Mouse (Mus musculus) kidney, embryonic 15.5 days (tissue): Measurements from ENCODE around the gene Tfap4. TPM values are rescaled to one million over a fixed set of nuclear protein-coding genes. Genes with fewer than 3 reads are reported as not detected.

Experiments used
- ATAC-seq: fragments of 200-750 bp; cut with Nextera tagmentation; replicated peaks from 2 replicates; pipeline ENCODE4 v1.8.0; 2017; ENCODE audit warnings: moderate TSS enrichment; ENCODE audit not compliant: low FRiP score
- H3K27ac ChIP-seq: fragments of 300-500 bp; sonication (generic); 2 replicates; pipeline ENCODE4 v1.5.1; 2015; ENCODE audit warnings: mild to moderate bottlenecking, inconsistent platforms
- H3K27me3 ChIP-seq: fragments of 300-500 bp; sonication (generic); 2 replicates; pipeline ENCODE4 v1.6.1; 2015; ENCODE audit warnings: inconsistent platforms
- H3K36me3 ChIP-seq: fragments of 300-500 bp; sonication (generic); 2 replicates; pipeline ENCODE4 v1.6.1; 2015; ENCODE audit warnings: inconsistent platforms
- H3K4me1 ChIP-seq: fragments of 300-500 bp; sonication (generic); 2 replicates; pipeline ENCODE4 v1.6.1; 2015; ENCODE audit warnings: inconsistent platforms
- H3K4me2 ChIP-seq: fragments of 300-500 bp; sonication (generic); 2 replicates; pipeline ENCODE4 v1.6.1; 2015; ENCODE audit warnings: moderate library complexity, mild to moderate bottlenecking, inconsistent platforms
- H3K4me3 ChIP-seq: fragments of 300-500 bp; sonication (generic); replicated peaks from 2 replicates; pipeline ENCODE4 v1.5.1; 2015; ENCODE audit warnings: mild to moderate bottlenecking, inconsistent platforms
- H3K9ac ChIP-seq: fragments of 300-500 bp; sonication (generic); 2 replicates; pipeline ENCODE4 v1.6.1; 2015; ENCODE audit warnings: mild to moderate bottlenecking, inconsistent platforms
- H3K9me3 ChIP-seq: fragments of 300-500 bp; sonication (generic); replicated peaks from 2 replicates; pipeline ENCODE4 v1.6.1; 2016; ENCODE audit warnings: inconsistent platforms
- whole genome bisulfite sequencing: fragments of 180-500 bp; shearing (Covaris S2); methylation state at CpG from one replicate; pipeline ENCODE4 v1.1.7; 2015; ENCODE audit warnings: mixed read lengths; 5-methylcytosine and 5-hydroxymethylcytosine counted together
- polyA plus RNA-seq: library from polyadenylated mRNA; unstranded; fragments of >200 nt; fragmentation: Nextera tagmentation; extraction: Ambion mirVana; gene quantifications from 2 replicates; pipeline ENCODE4 v1.2.1, GENCODE M21; 2015

Tfap4 gene
- polyA plus RNA-seq, 1 experiment from 2014 or later = 24.6 TPM

- Histone ChIP-seq H3K36me3 (no peaks in the 10 kb centered on the region), H3K9ac (no peak overlapping the region), H3K27me3 (no peaks in the 10 kb centered on the region), H3K9me3 (no peaks in the 10 kb centered on the region), H3K4me1 (no peaks in the 10 kb centered on the region), H3K4me2 (no peak overlapping the region), H3K27ac (no peak overlapping the region), H3K4me3 (no peak overlapping the region)
- WGBS = 74% methylated on average over 3 of the region's 3 CpGs
- ATAC-seq = no peak
Measured at GRCm38 (mm10) chr16:4506181-4506580, 53.5 kb downstream of the Tfap4 start.

- Histone ChIP-seq H3K9ac (no peak overlapping the region), H3K36me3 (no peaks in the 10 kb centered on the region), H3K4me1 (no peaks in the 10 kb centered on the region; the same call in 1 of the 2 replicates), H3K27me3 (no peaks in the 10 kb centered on the region), H3K4me2 (no peak overlapping the region), H3K4me3 (no peak overlapping the region), H3K27ac (no peak overlapping the region), H3K9me3 (no peaks in the 10 kb centered on the region)
- no peak for ATAC-seq
- 93% methylated on average over 1 of the region's 1 CpGs for WGBS
Measured at GRCm38 (mm10) chr16:4503495-4503894, 56.2 kb downstream of the Tfap4 start.

DNA sequence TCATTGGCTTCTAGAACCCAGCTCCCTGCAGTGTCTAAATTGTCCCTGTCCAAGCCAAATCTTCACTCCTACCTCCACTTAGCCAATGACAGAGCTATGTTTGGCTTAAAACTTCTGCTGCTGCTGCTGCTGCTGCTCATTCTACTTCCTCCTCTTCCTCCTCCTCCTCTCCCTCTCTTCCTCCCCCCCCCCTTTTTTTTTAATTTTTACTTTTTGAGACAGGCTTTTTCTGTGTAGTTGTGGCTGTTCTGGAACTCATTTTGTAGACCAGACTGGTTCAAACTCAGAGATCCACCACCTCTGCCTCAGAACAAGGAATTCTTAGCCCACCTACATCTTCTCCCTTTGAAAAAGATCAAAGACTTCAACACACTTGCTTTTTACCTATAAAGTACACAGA lies 57.1 kb downstream of the Tfap4 start:
- H3K4me3 ChIP-seq = no peak overlapping the region
- H3K36me3 ChIP-seq = no peaks in the 10 kb centered on the region
- H3K4me2 ChIP-seq = no peak overlapping the region
- no peak overlapping the region for H3K27ac ChIP-seq
- no peak overlapping the region for H3K9ac ChIP-seq
- ATAC-seq = no peak
- H3K9me3 ChIP-seq = no peaks in the 10 kb centered on the region
- peaks cover 9% of the 10 kb centered on the region for H3K4me1 ChIP-seq
- no peaks in the 10 kb centered on the region for H3K27me3 ChIP-seq

DNA sequence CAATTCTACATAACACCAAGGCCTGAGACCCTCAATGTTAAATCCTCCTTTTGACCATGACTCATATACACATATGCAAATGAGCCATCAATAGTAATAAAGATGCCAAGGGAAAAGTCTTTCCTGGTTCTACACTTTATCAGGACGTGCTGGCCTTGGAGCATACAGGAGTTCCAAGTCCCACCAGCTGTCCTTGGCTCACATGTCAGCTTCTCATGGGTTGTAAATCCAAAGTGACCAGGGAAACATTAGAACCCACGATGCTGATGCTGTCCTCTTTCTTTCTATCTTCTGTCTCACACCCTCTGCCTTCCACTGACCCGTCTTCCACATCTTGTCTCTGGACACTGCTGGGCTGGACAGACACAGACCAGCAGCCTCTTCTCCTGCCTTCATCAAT lies 58.0 kb downstream of the Tfap4 start:
- H3K9ac ChIP-seq = no peak overlapping the region
- H3K4me3 ChIP-seq = no peak overlapping the region
- 51% methylated on average over 3 of the region's 3 CpGs for WGBS
- no peak for ATAC-seq
- no peaks in the 10 kb centered on the region for H3K36me3 ChIP-seq
- no peak overlapping the region for H3K27ac ChIP-seq
- H3K9me3 ChIP-seq = no peaks in the 10 kb centered on the region
- no peak overlapping the region for H3K4me2 ChIP-seq
- peaks cover 13% of the 10 kb centered on the region for H3K4me1 ChIP-seq
- H3K27me3 ChIP-seq = no peaks in the 10 kb centered on the region

- Histone ChIP-seq H3K27me3 (no peaks in the 10 kb centered on the region), H3K4me3 (no peak overlapping the region), H3K27ac (no peak overlapping the region), H3K4me2 (no peak overlapping the region), H3K4me1 (peaks cover 13% of the 10 kb centered on the region), H3K9me3 (no peaks in the 10 kb centered on the region), H3K9ac (no peak overlapping the region), H3K36me3 (no peaks in the 10 kb centered on the region)
- no peak for ATAC-seq
- 82% methylated on average over 8 of the region's 8 CpGs for WGBS
Measured at GRCm38 (mm10) chr16:4500598-4501385, 58.9 kb downstream of the Tfap4 start.

DNA sequence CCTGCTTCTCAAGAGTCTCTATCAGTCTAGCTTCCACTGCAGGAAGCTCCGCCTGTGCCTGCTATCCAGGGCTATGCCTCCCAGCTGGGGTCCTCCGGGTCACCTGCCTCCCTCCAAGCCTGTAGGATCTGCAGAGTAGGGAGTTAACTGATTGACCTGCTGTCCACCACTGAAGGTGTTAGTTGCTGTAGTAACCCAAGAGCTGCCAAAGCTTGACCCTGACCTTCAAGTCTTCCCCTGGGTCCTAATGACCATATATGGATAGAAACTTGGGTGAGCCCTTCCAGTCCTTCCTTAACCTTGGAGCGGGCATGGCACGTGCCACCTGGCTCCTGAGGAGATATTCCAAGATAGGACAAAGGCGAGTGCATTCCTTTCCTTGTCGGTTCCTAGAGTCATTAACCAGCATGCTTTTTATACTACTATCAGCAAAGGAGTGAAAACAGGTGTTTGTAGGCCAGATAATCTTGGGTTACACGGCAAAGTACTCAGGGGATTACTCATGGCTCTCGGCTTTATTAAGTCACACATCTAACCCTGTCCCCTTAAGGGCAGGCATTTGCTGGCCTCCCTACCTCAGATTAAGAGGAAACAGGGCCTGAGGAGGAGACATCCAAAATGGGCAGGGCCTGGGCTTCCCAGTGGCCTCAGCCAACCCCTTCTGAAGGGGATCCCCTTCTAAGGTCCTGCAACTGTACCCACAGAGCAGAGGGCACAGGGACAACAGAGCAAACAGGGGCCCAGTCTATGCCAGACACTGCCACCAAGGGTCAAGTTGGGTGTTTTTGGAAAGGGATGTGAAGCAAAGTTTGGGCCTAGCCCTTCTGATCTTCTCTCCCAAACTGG lies 61.7 kb downstream of the Tfap4 start:
- 41% methylated on average over 8 of the region's 8 CpGs for WGBS
- H3K36me3 ChIP-seq = no peaks in the 10 kb centered on the region
- no peak overlapping the region for H3K9ac ChIP-seq
- H3K27me3 ChIP-seq = no peaks in the 10 kb centered on the region
- peaks cover 22% of the 10 kb centered on the region for H3K4me1 ChIP-seq
- peak overlapping the region; percentile 58; the same call in 1 of the 2 replicates for H3K27ac ChIP-seq
- H3K4me3 ChIP-seq = no peak overlapping the region
- H3K4me2 ChIP-seq = no peak overlapping the region
- no peaks in the 10 kb centered on the region for H3K9me3 ChIP-seq
- ATAC-seq = peak; percentile 57

- Histone ChIP-seq H3K9ac (no peak overlapping the region), H3K27me3 (no peaks in the 10 kb centered on the region), H3K4me2 (no peak overlapping the region), H3K4me1 (peaks cover 24% of the 10 kb centered on the region), H3K4me3 (no peak overlapping the region), H3K36me3 (no peaks in the 10 kb centered on the region), H3K27ac (no peak overlapping the region), H3K9me3 (no peaks in the 10 kb centered on the region)
- ATAC-seq = no peak
- 91% methylated on average over 3 of the region's 3 CpGs for WGBS
Measured at GRCm38 (mm10) chr16:4496470-4496869, 63.2 kb downstream of the Tfap4 start.

GRCm38 (mm10) chr16:4495861-4496260 lies 63.8 kb downstream of the Tfap4 start:
- ATAC-seq = no peak
- WGBS = 81% methylated on average over 5 of the region's 5 CpGs
- H3K27me3 ChIP-seq = no peaks in the 10 kb centered on the region

More at GRCm38 (mm10) chr16:4495861-4496260, 63.8 kb downstream of the Tfap4 start:
- Histone ChIP-seq H3K36me3 (no peaks in the 10 kb centered on the region), H3K27ac (no peak overlapping the region), H3K9me3 (no peaks in the 10 kb centered on the region), H3K4me1 (peaks cover 24% of the 10 kb centered on the region), H3K4me2 (no peak overlapping the region), H3K9ac (no peak overlapping the region), H3K4me3 (no peak overlapping the region)

Other genes starting within 250 kb of the Tfap4 start
- gene Adcy9, start 139.4 kb downstream of the Tfap4 start, polyA plus RNA-seq = 1.2 TPM in 2 replicates
- gene Srl, start 18.0 kb downstream of the Tfap4 start, polyA plus RNA-seq = 19.2 and 23.8 TPM in 2 replicates
- gene Glis2, start 34.9 kb upstream of the Tfap4 start, polyA plus RNA-seq = 41.2 and 43.8 TPM in 2 replicates
- gene Pam16, start 65.1 kb upstream of the Tfap4 start, polyA plus RNA-seq = 90.1 and 92.6 TPM in 2 replicates
- 22.7 and 23.5 TPM in 2 replicates for gene Vasn, start 80.1 kb upstream of the Tfap4 start, polyA plus RNA-seq
- gene Dnaja3, start 80.1 kb upstream of the Tfap4 start, polyA plus RNA-seq = 77.7 and 81.4 TPM in 2 replicates
- gene Coro7, start 119.9 kb upstream of the Tfap4 start, polyA plus RNA-seq = 19.8 and 22.0 TPM in 2 replicates
- 98.2 and 99.8 TPM in 2 replicates for gene Nmral1, start 159.5 kb upstream of the Tfap4 start, polyA plus RNA-seq
- gene Hmox2, start 166.5 kb upstream of the Tfap4 start, polyA plus RNA-seq = 106 and 111 TPM in 2 replicates
- 101 and 108 TPM in 2 replicates for gene Cdip1, start 230.4 kb upstream of the Tfap4 start, polyA plus RNA-seq